Mouse (Mus musculus) ES-Bruce4 (cell line): ENCODE results near the gene Adipoq.

ENCODE experiments used
- EP300 ChIP-seq: IDR thresholded peaks from 2 replicates; pipeline ENCODE4 v1.6.1; 2011; ENCODE audit warnings: low read depth, low read length; ENCODE audit not compliant: insufficient read depth
- POLR2A ChIP-seq: IDR thresholded peaks from one replicate; pipeline ENCODE4 v1.8.1; 2011; ENCODE audit warnings: low read length; ENCODE audit not compliant: insufficient read depth

DNA sequence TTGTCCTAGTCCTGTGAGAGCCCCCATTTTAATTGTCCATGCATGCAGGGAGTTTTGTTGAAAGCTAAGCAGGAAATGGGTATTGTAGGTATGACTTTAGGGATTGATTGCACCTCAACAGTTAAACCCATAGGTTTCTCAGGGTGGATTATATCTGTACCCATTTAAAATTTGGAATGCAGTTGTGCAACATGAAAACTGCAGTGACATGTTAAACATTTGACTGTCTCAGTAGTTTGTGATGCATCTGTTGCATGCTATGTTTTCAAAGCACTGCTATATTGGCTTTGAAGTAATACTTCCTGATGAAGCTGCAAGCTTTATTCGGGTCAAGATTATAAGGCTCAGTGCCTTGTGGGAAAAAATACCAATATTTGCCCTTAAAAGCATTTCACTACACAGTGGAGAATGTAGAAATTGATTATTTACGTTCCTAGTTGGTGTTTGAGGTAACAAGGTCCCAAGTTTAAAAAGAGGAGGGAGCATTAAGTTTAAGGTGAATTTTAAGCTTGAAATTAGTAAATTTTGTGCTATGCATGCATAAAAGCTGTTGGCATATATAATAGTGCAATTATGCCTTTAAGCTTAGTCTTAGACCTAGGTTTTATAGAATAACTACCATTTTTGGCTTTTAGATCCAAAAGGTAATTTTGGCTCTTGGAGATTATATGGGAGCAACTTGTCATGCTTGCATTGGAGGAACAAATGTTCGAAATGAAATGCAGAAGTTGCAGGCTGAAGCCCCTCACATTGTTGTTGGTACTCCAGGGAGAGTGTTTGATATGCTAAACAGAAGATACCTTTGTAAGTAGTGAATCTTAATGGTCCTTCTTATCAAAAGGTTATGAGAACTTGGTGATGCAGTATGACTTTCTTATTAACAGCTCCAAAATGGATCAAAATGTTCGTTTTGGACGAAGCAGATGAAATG is 36.7 kb upstream of the Adipoq start:
- TF ChIP-seq POLR2A (no peak), EP300 (no peak)
